ENCODE assay signal across 8 mouse cellular contexts in genomic region chr2:94054813-94055212, GRCm38 (mm10). TPM values are rescaled to one million over a fixed set of nuclear protein-coding genes. Genes with fewer than 3 reads are reported as not detected.
DNase-seq lines count a peak whose midpoint lies in the region; ATAC-seq and TF ChIP-seq lines count a peak whose summit lies in the region.

No protein-coding gene starts in this region.

- H3K4me3 ChIP-seq in left cerebral cortex, adult 2 months = no peak overlapping the region

- no peak for ATAC-seq in CD4-positive, CD25-positive, alpha-beta regulatory T cell, adult 4 months
- ATAC-seq in megakaryocyte, adult 5-6 weeks (ENCODE audit: poor library complexity, severe bottlenecking) = peak; percentile 57
- ATAC-seq in erythroid progenitor cell, adult 5-6 weeks (replicated peaks; ENCODE audit: low FRiP score, poor library complexity, severe bottlenecking) = no peak

- intact Hi-C loops in left cerebral cortex, adult 2 months (cut with DNase I) = loop anchor here (5.0 kb wide), 2 partner anchors 82 to 237 kb away; no protein-coding TSS in a partner anchor
- intact Hi-C loops in heart, postnatal 14 days (cut with DNase I) = loop anchor here (2.0 to 5.0 kb wide), 3 partner anchors 92 to 238 kb away; no protein-coding TSS in a partner anchor

- no peak overlapping the region for H3K27ac ChIP-seq in left cerebral cortex, adult 2 months

- peak; percentile 50 for DNase-seq in CD4-positive, CD25-positive, alpha-beta regulatory T cell, adult 2 months (ENCODE audit: low read depth, low spot score)
- DNase-seq in left cerebral cortex, adult 2 months (ENCODE audit: extremely low spot score in 1 of 2, low spot score in 2 of 2) = peak; percentile 25 to 28
- DNase-seq in left cerebral cortex, adult 8-10 months (ENCODE audit: low spot score in 2 of 2) = no peak
- peak; percentile 33 for DNase-seq in cerebellum, adult 11-12 months
- DNase-seq in heart, postnatal 14 days = peak; percentile 9 to 54

- TF ChIP-seq CTCF in left cerebral cortex, adult 2 months (IDR thresholded peaks at IDR 0.05) = peak; percentile 90

RNA-seq across cellular contexts. Expression of gene Alkbh3, which starts 44.2 kb away (rescaled TPM):
- 10 to 100 TPM; 55.1 to 70.7 TPM for polyA plus RNA-seq in CD4-positive, CD25-positive, alpha-beta regulatory T cell, adult 4 months (2017; shearing (Covaris generic))
- 10 to 100 TPM; 26.1 to 28.1 TPM for total RNA-seq in left cerebral cortex, adult 2 months (2021)
- 10 to 100 TPM; 26.5 to 31.5 (median 30.3) TPM for total RNA-seq in left cerebral cortex, adult 8-10 months (2022)
- 10 to 100 TPM; 58.7 to 63.1 TPM for total RNA-seq in heart, postnatal 14 days (2021)
- total RNA-seq in megakaryocyte, adult 5-6 weeks (2015) = 64.3 and 71.6 TPM in 2 replicates
- total RNA-seq in megakaryocyte, adult 5-6 weeks (2017) = 26.0 and 27.2 TPM in 2 replicates
- total RNA-seq in erythroid progenitor cell, adult 5-6 weeks (2015; ENCODE audit: low replicate concordance) = 9.7 and 31.4 TPM in 2 replicates
- 5.4 and 7.8 TPM in 2 replicates for total RNA-seq in erythroid progenitor cell, adult 5-6 weeks (2017; ENCODE audit: low replicate concordance)

RNA-seq across cellular contexts. Expression of gene Gm27027, which starts 58.7 kb away (rescaled TPM):
- polyA plus RNA-seq in CD4-positive, CD25-positive, alpha-beta regulatory T cell, adult 4 months (2017; shearing (Covaris generic)) = not detected
- total RNA-seq in left cerebral cortex, adult 2 months (2021) = not detected
- not detected for total RNA-seq in left cerebral cortex, adult 8-10 months (2022)
- total RNA-seq in heart, postnatal 14 days (2021) = not detected
- not detected in 2 replicates for total RNA-seq in megakaryocyte, adult 5-6 weeks (2015)
- total RNA-seq in megakaryocyte, adult 5-6 weeks (2017) = not detected in 2 replicates
- total RNA-seq in erythroid progenitor cell, adult 5-6 weeks (2015; ENCODE audit: low replicate concordance) = not detected in 2 replicates
- not detected in 2 replicates for total RNA-seq in erythroid progenitor cell, adult 5-6 weeks (2017; ENCODE audit: low replicate concordance)

Comparison
In these comparisons a context has a peak if more than half of its experiments do, and no peak if none do; other contexts are left out.
1. DNase-seq: peak in CD4-positive, CD25-positive, alpha-beta regulatory T cell, adult 2 months (single experiment), left cerebral cortex, adult 2 months (2 of 2), cerebellum, adult 11-12 months (single experiment) and heart, postnatal 14 days (2 of 2); none in left cerebral cortex, adult 8-10 months (0 of 2).